Mouse (Mus musculus) megakaryocyte, embryonic 14.5 days (primary cell): ENCODE data around the gene Banp. TPM values are rescaled to one million over a fixed set of nuclear protein-coding genes. Genes with fewer than 3 reads are reported as not detected.

Experiments
- H3K27me3 ChIP-seq: replicated peaks from 2 replicates; pipeline ENCODE3; 2012; ENCODE audit warnings: inconsistent platforms
- H3K36me3 ChIP-seq: replicated peaks from 2 replicates; pipeline ENCODE3; 2012; ENCODE audit warnings: low read length, inconsistent platforms, mixed read lengths
- H3K4me1 ChIP-seq: 2 replicates; pipeline ENCODE4 v1.6.1; 2012; ENCODE audit warnings: inconsistent platforms
- H3K4me3 ChIP-seq: replicated peaks from 2 replicates; pipeline ENCODE3; 2012; ENCODE audit warnings: moderate library complexity, mild to moderate bottlenecking, inconsistent platforms
- H3K9me3 ChIP-seq: 2 replicates; pipeline ENCODE4 v1.6.1; 2012; ENCODE audit warnings: inconsistent platforms
- FLI1 ChIP-seq: IDR thresholded peaks from 2 replicates; pipeline ENCODE4 v1.6.1; 2012; ENCODE audit warnings: low read length, inconsistent platforms, mixed read lengths
- GATA1 ChIP-seq: IDR thresholded peaks from 3 replicates; pipeline ENCODE4 v1.6.1; 2012; ENCODE audit warnings: mixed read lengths, low read length, inconsistent platforms, borderline replicate concordance
- polyA plus RNA-seq: library from polyadenylated mRNA; stranded (reverse); fragments of >175 nt; gene quantifications from 2 replicates; pipeline ENCODE4 v1.2.3, GENCODE M21; 2012; ENCODE audit warnings: low replicate concordance; ENCODE audit not compliant: insufficient read depth

Banp gene
- polyA plus RNA-seq, 1 experiment = 47.5 TPM

- Histone ChIP-seq H3K9me3 (no peaks in the 10 kb centered on the region), H3K36me3 (peaks cover 30% of the 10 kb centered on the region), H3K27me3 (no peaks in the 10 kb centered on the region), H3K4me3 (peak overlapping the region; percentile 94), H3K4me1 (peaks cover 74% of the 10 kb centered on the region)
- TF ChIP-seq GATA1 = no peak
- TF ChIP-seq FLI1 = no peak
Observed at GRCm38 (mm10) chr8:121948321-121949145, 1.0 kb upstream of the Banp start.

GRCm38 (mm10) chr8:121949941-121950748, 595 bp downstream of the Banp start:
- peaks cover 74% of the 10 kb centered on the region for H3K4me1 ChIP-seq
- no peaks in the 10 kb centered on the region for H3K27me3 ChIP-seq
- H3K36me3 ChIP-seq = peaks cover 34% of the 10 kb centered on the region
- H3K9me3 ChIP-seq = no peaks in the 10 kb centered on the region
- H3K4me3 ChIP-seq = peak overlapping the region; percentile 98
- TF ChIP-seq FLI1 (no peak), GATA1 (no peak)

GRCm38 (mm10) chr8:121950749-121951655, 1.5 kb downstream of the Banp start:
- H3K9me3 ChIP-seq = no peaks in the 10 kb centered on the region
- no peaks in the 10 kb centered on the region for H3K27me3 ChIP-seq
- peaks cover 33% of the 10 kb centered on the region for H3K36me3 ChIP-seq
- TF ChIP-seq GATA1 (no peak), FLI1 (no peak)
- H3K4me3 ChIP-seq = peak overlapping the region; percentile 98
- H3K4me1 ChIP-seq = peaks cover 78% of the 10 kb centered on the region

GRCm38 (mm10) chr8:121951656-121952009, 2.1 kb downstream of the Banp start:
- peaks cover 33% of the 10 kb centered on the region for H3K36me3 ChIP-seq
- TF ChIP-seq FLI1 (no peak), GATA1 (no peak)
- H3K9me3 ChIP-seq = no peaks in the 10 kb centered on the region
- no peaks in the 10 kb centered on the region for H3K27me3 ChIP-seq
- H3K4me1 ChIP-seq = peaks cover 78% of the 10 kb centered on the region
- H3K4me3 ChIP-seq = peak overlapping the region; percentile 98

- H3K36me3 ChIP-seq = peaks cover 37% of the 10 kb centered on the region
- H3K4me3 ChIP-seq = peak overlapping the region; percentile 98
- TF ChIP-seq FLI1 (no peak), GATA1 (no peak)
- no peaks in the 10 kb centered on the region for H3K9me3 ChIP-seq
- no peaks in the 10 kb centered on the region for H3K27me3 ChIP-seq
- H3K4me1 ChIP-seq = peaks cover 78% of the 10 kb centered on the region
Observed at GRCm38 (mm10) chr8:121952122-121952521, 2.6 kb downstream of the Banp start.

- peaks cover 81% of the 10 kb centered on the region for H3K4me1 ChIP-seq
- H3K27me3 ChIP-seq = no peaks in the 10 kb centered on the region
- H3K36me3 ChIP-seq = peaks cover 41% of the 10 kb centered on the region
- TF ChIP-seq GATA1 (no peak), FLI1 (no peak)
- H3K4me3 ChIP-seq = peak overlapping the region; percentile 98
- H3K9me3 ChIP-seq = no peaks in the 10 kb centered on the region
Observed at GRCm38 (mm10) chr8:121952800-121953199, 3.2 kb downstream of the Banp start.

- Histone ChIP-seq H3K36me3 (peaks cover 46% of the 10 kb centered on the region), H3K27me3 (no peaks in the 10 kb centered on the region), H3K9me3 (no peaks in the 10 kb centered on the region), H3K4me3 (peak overlapping the region; percentile 79), H3K4me1 (peaks cover 80% of the 10 kb centered on the region)
- TF ChIP-seq GATA1 (no peak), FLI1 (no peak)
Observed at GRCm38 (mm10) chr8:121953821-121954545, 4.4 kb downstream of the Banp start.

- peaks cover 78% of the 10 kb centered on the region for H3K4me1 ChIP-seq
- H3K4me3 ChIP-seq = peak overlapping the region; percentile 88
- H3K36me3 ChIP-seq = peaks cover 51% of the 10 kb centered on the region
- TF ChIP-seq GATA1 (no peak), FLI1 (no peak)
- H3K27me3 ChIP-seq = no peaks in the 10 kb centered on the region
- no peaks in the 10 kb centered on the region for H3K9me3 ChIP-seq
Observed at GRCm38 (mm10) chr8:121954981-121955555, 5.5 kb downstream of the Banp start.
